Mouse (Mus musculus) ES-CJ7 (cell line): ENCODE measurements around the gene Sucla2.

ENCODE experiments used
- DNase-seq: peaks from one replicate; pipeline ENCODE4 v3.0.0; 2011; ENCODE audit warnings: low read depth, low spot score

The Sucla2 gene

DNA sequence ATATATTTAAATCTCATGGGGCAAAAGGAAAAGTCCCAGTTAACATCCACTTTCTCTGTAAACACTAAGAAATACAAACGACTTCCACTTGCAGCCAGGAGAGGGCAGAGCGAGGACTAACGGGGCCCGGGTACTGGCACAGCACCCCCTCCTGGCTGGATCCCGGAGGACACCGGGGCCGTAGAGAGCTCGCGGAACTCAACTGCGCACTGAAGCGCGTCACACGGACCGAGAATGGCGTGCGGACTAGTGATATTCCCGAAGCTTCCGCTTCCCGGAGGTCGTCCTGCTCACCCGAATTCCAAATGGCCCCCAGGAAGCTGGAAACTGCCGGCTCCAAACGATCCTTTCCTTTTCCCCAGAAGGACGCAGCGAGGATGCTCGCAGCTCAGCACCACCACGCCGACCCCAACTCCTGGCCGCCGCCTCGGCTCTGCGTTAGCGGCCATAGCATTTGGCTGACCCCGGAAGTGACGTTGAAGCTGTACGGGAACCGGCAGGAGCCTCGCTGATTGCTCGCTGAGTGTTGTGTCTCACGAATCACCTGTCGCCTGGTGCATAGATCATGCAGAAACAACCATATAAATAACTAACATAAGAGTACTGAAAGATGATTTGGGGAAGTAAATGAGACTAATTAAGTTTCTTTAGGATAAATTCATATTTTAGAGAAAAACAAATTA lies at the start of gene Sucla2:
TSS of gene Sucla2 (plus strand) at position 554 of the 683 bp plus-strand sequence.
- DNase-seq, result peak; percentile 95

DNA sequence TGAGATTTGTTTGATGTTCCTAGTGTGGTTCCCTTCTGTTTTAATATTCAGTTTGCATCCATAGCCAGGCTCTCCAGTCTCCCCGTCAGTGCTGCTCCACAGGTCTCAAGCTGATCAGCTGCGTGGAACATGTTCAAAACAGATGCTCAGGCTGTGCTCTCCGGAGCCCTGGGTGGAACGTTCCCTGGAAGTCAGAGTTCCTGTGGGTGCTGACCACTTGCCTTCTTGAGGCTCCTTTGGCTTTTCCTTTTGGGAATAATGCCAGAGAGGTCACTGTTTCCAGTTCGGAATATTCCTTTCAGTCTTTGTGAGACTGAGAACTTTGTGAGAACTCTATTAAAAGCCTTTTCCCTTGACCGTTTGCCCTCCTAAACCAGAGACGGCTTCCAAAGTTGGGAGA lies 49.6 kb upstream of the Sucla2 start:
- DNase-seq, result no peak

GRCm38 (mm10) chr14:73476361-73476934 lies 48.7 kb upstream of the Sucla2 start:
- DNase-seq, result peak; percentile 29

DNA sequence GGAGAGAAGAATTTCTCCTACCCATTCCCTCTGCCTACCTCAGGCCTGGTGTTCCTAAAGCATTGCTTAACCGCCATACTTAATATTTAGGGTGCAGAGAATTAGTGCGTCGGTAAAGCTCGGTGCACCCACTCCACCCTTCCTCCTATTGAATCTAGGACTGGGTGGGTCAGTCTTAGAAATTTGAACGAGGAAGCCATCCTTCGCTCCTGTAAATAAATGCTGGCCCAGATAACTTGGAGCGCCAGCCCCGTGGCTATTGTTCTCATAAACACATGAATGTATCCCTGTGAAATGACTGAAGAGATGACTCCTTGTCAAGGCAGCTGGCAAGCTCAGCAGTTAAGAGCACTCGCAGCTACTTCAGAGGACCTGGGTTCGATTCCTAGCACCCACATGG lies 48.0 kb upstream of the Sucla2 start:
- no peak for DNase-seq

DNA sequence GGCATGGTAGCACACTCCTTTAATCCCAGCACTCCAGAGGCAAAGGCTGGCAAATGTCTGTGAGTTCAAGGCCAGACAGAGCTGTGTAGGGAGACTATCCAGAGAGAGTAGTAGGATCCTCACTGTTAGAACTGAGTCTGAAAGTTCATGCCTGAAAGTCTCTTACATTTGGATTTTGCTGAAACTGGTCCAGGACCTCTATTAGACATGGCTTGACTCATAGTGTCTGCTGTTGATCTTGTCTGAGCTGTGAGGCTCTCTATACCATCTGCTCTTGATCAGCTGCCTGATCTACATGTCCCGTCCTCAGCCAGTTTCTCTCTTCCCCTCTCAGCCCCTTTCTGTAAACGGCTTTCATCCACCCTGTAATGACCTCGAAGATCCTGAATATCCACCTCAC lies 46.8 kb upstream of the Sucla2 start:
- DNase-seq, result no peak

- DNase-seq, result no peak
Observed at GRCm38 (mm10) chr14:73479771-73480170, 45.3 kb upstream of the Sucla2 start.

GRCm38 (mm10) chr14:73483516-73484229 lies 41.4 kb upstream of the Sucla2 start:
- DNase-seq, result no peak

DNA sequence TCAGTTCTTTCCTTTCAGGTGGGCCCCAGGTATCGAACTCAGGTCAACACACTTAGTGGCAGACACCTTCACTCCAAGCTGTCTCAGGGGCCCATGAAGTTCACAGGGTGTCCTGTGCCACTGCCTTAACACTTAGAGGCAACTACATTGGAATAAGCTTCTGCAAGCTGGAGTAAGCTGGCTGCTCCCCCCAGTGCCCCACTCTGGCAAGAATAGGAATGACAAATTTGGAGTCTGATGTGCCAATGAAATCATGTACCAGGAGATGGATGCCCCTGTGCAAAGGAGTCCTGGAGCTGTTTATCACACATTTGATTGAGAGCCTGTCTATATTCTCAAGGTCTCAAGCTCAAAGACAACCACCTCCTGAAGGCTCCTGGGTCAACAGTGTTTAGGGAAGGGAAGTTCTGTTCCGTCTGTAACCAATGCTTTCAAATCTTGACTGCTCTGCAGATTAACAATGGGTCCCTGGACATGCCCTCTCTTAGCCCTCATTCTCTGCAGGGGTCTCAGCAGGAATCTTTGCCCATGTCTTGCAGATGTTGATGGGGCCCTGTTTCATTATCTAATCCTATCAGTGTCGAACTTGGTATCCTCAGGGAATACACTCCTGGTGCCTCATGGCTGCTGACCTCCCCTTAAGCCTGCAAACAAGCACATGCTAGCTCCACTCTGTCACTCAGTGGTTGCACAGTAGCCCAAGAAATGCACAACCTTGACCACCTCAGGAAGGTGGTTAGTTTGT lies 40.6 kb upstream of the Sucla2 start:
- DNase-seq, result no peak

GRCm38 (mm10) chr14:73486641-73487040 lies 38.5 kb upstream of the Sucla2 start:
- DNase-seq, result no peak

DNA sequence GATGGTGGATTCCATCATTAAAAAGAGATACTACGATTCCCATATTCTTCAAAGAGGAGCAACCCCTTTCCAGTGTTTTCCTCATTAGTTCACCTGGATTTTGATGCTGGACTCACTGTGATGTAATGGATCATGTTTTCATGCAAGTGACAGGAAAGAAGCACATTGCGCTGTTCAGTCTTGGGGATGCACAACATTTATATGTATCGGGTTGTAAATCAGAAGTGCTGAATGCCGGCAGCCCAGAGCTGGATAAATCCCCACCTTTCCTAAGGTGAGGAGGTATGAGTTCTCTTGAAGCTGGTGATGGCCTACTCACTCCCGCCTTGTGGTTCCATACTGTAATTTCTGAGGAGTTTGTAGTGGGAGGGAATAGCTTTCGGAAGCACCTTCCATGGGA lies 31.8 kb upstream of the Sucla2 start:
- DNase-seq, result no peak

- no peak for DNase-seq
Observed at GRCm38 (mm10) chr14:73494122-73494521, 31.0 kb upstream of the Sucla2 start.

DNA sequence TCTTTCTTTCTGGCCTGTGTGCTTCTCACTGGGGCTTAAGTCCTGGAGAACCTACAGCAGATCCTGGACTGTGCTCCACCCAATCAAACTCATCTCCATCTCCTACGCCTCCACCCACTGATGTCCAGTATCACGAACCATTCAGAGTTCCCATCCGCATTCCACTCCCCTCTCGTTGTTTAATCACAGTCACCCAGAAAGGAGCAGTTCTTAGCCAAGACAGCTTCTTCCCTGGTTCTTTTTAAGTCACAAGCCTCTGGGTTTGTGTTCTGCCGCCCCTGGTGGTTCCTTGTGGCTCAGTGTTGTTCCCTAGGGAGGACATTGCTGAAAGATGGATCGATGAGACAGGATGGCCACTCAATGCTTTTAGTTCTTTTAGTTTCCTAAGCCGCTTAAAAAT lies 29.4 kb upstream of the Sucla2 start:
- DNase-seq, result peak; percentile 17

DNA sequence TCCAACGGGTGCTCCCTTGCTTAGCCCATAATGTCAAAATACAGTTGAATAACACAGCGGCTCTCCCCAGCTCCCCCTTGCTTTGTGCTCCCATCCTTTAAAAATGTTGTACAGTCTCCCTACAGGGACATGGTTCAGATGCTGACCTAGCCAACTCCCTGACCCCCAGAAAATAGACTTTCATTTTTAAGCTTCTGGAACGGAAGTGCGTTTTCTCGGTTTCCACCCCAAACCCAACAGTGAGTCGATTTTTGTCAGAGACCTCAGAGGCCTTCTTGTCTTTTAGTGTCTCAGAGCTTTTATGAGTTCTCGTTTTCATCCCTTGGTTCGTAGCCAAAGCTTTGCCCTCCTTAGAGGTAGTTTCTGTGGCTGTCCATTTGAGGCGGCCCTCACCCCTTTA lies 23.8 kb upstream of the Sucla2 start:
- no peak for DNase-seq

DNA sequence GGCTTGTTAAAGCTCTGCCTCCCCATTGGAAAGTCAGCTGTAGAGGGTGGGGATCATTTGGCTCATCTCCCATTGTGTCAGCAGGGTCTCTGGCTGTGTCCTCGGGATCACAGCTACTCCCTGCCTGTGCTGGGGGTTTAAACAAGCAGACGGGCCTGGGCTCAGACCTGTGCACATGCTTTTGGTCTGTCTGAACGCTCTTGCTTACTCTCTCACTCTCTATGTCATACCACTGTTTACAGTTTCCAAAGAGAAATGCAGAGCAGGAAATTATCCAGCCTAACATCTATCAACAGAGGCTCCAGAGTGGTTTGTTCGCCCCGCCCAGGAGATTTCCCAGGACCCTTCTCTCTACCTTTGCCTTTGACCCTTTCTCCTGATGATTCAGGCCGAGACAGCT lies 23.4 kb upstream of the Sucla2 start:
- DNase-seq, result no peak

DNA sequence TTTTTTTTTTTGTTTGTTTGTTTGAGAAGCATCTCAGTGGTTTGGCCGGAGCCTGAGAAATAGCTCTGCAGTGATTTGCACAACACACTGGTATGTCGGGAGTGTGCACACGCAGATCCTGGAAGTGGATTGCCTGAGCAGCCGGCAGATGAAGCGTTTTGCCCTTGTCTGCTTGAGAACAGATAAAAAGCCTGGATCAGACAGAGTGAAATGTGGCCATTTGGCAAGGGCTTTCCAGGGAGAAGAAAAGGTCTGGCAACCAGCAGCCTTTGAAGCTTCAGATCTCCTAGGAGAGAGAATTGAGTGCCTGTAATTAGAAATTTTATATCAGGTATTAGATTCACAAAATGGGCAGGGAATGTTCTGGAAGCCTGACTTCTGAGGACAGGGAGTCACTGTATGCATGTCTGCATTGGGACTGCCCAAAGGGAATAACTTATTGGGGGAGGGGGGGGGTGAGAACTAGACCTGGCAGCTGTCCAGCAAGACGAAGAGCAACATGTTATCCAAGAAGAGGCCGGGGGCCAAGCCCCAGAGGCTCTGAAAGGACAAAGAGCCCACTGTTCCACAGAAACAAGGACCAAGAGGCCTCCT lies 22.4 kb upstream of the Sucla2 start:
- no peak for DNase-seq

GRCm38 (mm10) chr14:73503237-73503933 lies 21.7 kb upstream of the Sucla2 start:
- DNase-seq, result no peak

- DNase-seq, result no peak
Observed at GRCm38 (mm10) chr14:73506283-73506682, 18.8 kb upstream of the Sucla2 start.

DNA sequence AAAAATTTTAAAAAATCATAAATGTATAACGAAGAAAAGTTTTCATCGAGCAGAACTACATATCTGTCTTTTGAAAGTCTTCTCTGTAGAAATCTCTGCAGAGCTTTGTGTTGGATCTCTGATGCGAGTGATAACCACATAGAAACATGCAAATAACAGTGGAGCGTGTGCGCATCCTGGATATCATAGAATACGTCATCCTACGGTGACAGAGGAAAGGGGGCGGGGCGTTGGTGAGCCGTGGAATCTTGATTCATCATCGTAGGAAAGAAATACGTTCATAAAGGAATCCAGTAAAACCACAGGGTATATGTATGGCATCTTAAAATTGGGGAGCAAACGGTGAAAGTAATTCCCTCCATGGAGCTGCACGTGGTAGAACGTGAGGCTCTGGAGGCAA lies 17.9 kb upstream of the Sucla2 start:
- DNase-seq, result no peak

DNA sequence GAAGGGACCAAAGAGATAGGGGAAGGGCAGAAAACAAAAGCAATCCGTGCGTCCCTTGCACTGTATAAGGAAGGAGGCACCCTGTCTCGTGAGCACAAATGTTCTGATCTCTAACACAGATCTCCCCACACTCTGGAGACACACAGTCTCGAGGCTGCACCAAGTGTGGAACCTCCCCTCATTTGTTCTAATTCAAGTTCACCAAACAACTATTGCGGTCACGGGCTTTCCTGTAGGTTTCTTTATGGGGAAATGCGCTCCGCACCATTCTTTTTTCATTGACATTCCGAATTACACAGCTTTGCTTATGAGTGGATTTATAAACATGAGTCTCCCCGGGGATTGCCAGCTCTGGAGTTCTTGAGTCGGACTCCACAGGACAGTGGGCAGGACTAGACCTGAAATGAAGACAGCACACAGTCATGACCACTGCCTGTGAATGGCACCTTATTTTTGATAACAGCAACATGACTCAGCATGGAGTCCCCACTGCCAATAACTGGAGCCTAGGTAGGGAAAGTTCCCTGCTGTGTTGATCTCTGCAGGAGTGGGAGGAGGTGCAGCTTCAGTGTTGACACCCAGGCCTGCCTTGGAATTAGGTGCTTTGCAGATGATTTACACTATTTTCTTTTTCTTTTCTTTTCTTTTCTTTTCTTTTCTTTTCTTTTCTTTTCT lies 17.3 kb upstream of the Sucla2 start:
- DNase-seq, result no peak

DNA sequence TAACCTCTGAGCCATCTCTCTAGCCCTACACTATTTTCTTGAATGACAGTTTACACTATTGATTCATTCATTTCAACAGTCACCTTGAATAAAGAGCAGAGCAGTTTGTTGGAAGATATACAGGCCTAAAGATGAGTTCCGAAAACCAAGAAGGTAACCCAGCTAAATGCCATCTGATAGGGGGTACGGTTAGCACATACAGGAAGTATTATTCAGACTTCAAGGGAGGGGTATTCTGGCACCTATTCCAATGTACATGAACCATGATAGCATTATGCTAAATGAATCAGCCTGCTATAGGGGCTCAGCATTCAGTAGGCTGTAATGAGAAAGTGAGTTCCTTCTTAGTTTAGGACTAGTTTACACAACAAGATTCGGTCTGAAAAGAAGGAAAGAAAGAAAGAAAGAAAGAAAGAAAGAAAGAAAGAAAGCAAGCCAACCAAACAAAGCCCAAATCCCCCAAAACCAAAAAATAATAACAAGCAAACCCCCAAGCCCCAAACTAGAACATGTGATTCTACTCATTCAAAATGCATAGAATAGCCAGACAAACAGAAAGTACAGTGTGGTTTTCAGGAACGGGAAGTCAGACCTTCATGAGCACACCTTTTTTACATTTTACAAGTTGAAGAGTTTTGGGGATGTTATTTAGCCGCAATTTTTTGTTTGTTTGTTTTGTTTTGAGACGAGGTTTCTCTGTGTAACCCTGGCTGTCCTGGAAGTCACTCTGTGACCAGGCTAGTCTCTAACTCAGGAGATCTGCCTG lies 16.3 kb upstream of the Sucla2 start:
- no peak for DNase-seq
